Mouse (Mus musculus) c-Kit-negative CD71-positive TER-119-positive erythroid progenitor cells, embryonic 14.5 days (primary cell): ENCODE results near the gene Gm20605.

Experiments used
- DNase-seq: peaks from one replicate; pipeline ENCODE4 v3.0.0-alpha.2; 2013; ENCODE audit warnings: low read depth, low spot score

Gene Gm20605

DNA sequence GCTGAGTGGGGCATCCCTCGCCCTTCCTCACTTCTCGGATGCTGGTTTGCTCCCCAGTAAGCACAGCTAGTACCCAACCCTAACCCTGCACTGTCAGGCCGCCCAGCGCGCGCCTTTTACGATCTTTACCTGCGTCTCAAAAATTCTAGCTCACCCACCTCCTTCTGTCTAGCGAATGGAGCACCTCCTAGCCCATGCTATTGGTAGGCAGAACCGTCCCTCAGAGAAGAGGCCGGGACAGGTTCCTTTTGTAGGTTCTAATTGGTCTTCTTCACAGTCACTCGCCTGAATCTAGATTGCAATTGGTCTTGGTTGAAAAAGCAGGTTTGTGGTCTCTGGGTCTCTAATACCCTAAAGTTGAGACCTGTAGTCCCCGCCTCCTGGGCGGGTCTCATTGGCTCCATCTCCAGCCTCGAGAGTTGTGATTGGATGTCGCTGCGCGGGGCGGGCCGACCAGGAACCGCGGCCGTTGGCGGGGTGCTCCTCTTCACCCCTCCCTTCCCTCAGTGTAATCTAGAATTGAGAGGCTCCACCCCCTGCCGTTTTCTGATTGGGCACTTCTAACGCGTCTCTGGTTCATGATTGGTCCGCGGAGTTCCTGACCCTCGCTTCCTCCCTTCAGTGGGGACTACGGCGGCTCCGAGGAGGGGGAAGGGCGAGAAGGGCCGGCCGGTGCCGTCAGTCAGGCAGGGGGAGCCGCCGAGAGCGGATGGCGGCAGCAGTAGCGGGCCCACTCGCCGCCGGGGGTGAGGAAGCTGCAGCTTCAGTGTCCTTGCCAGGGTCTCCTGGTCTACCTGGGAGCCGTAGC is at the start of gene Gm20605, which contains the start of the genes Fbxo24 and Lrch4:
TSS of gene Gm20605 (plus strand) at position 678 of the 808 bp plus-strand sequence.
TSS of gene Fbxo24 (minus strand) at position 505 of the 808 bp plus-strand sequence.
TSS of gene Lrch4 (plus strand) at position 624 of the 808 bp plus-strand sequence.
- peak; percentile 99 for DNase-seq

DNA sequence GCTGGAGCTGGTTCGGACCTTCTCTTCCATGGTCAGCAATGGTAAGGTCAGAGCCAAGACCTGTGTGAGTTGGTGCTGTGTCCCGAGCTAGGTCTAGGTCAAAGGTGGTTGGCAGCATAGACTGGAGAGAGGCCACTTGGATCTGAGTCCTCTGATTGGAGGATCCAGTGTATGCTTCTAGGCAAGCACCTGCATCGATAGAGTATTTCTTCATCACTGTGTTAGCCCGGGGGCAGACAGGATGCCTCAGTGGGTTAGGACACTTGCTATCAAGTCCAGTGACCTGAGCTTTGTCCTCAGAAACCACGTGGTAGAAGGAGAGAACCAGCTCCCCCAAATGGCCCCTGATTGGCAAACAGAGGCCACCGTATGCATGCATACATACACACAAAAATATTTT is 48.7 kb upstream of the Gm20605 start:
- no peak for DNase-seq

DNA sequence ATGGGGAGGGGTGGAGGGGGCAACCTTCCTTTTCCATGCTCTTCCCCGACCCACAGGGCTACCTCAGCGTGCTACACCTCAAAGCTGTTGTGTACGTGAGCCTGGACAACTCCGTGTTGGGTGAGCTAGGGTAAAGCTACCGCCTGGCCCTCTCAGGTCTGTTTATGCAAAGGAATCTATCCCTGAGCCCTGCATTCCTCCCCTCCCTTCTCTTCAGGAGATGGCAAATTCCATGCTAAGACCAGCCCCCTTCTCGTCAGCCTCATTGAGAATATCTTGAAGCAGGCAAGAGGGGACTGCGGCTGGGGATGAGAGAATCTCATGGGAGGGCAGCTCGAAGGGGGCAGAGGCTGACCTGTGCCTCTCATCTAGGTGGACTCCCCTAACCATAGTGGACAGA is 46.3 kb upstream of the Gm20605 start:
- no peak for DNase-seq

DNA sequence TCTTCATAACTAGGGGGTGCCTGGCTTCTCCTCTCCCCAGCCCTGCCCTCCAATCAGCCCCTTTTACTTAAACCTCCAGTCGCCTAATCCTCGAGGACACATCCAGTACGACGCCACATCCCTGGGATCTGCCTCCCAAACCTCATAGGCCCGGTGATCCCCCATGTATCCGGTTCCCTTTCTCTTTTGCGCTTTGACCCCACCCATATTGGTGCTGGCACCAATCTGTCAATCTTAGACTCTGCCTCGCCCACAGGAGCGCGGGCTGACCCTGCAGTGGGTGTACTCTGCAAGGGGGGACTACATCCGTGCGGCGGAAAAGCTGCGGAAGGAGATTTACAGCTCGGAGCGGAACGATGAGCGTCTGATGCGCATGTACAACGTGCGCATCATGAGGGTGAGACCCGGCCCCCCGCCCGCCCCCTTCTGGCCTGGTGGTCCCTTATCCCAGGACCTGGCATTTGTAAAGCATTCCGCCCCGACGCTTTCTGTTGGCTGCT is 45.3 kb upstream of the Gm20605 start:
- DNase-seq, result no peak

DNA sequence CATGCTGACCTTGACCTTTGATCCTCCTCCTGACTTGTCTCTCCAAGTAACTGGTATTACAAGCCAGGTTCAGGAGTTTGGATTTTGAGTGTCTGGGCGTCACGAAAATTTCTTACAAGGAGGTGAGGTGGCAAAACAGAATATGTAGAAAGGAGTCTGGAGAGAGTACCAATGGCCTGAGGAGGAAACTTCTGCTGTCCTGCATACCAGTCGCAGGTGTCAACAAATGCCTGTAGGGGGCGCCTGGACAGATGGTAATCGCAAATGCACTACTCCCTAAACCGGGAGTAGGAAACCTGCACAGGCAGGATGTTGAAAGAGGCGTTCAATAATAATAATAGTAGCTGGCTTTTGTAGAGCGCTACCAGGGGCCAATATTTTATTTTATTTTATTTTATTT is 44.0 kb upstream of the Gm20605 start:
- DNase-seq, result no peak

DNA sequence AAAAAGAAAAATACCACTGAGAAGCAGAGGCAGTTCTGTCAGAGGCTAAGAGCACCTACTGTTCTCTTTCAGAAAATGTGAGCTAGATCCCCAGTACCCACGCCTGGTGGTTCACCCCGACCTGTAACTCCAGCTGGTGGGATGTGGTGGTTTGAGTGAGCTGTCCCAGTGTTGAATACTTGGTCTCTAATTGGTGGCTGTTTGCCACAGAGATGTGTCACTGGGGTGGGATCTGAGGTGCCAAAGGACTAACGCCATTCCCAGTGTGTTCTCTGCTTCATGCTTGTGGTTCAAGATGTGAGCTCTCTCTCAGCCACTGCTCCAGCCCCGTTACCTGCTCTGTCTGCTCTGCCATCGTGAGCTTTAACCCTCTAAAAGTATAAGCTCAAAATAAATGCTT is 38.5 kb upstream of the Gm20605 start:
- no peak for DNase-seq

DNA sequence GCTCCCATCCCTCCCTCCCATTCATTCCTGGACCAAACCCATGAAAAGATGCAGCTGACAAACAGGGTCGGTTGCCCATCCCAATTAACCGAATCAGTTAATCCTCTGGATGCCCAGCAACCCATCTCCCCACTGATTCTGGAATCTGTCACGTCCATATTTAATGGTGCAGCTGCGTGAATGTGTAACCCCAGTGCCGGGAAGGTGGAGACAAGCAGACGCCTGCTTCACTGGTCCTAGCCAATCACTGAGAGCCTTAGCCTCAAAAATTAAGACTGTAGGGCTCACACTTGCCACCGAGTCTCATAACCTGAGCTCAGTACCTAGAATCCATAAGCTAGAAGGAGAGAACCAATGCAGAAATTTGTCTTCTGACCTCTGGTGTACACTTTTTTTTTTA is 33.1 kb upstream of the Gm20605 start:
- no peak for DNase-seq

DNA sequence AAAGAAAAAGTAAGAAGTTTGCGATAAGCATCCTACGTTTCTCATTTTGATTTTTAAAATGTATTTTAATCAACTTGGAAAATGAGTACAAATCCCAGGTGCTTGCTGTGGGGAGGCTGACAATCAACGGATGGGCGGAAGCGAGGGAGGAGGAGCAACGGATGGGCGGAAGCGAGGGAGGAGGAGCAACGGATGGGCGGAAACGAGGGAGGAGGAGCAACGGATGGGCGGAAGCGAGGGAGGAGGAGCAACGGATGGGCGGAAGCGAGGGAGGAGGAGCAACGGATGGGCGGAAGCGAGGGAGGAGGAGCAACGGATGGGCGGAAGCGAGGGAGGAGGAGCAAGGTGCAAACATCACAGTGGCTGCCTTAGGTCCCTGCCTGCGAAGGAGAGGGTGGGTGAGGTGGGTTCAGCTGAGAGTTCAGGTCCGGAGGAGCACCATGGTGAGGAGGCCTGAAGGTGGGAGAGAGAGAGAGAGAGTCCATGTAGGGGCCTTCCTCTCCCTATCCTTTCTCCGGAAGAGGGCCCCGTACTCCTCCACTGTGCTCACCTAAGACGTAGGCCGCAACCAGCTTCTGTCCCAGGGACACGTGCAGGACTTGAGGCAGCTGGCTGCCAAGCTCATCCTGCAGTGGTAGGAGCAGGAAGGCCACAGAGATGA is 32.2 kb upstream of the Gm20605 start:
- DNase-seq, result no peak

DNA sequence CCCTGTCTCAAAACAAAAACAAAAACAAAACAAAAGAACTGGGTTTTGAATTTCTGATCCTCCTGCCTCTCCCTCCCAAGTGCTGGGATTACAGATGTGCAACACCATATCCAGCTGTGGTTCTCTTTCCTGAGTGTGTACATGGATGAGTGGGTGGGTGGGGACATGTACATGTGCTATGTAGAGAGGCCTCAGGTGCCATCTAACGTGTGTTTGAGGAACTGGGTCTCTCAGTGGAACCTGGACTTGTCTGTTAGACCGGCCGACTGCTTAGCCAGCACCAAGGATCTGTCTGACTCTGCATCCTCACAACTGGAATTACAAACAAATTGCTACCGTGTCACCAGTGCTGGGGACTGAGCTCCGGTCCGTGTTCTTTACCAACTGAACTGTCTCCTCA is 31.4 kb upstream of the Gm20605 start:
- no peak for DNase-seq

DNA sequence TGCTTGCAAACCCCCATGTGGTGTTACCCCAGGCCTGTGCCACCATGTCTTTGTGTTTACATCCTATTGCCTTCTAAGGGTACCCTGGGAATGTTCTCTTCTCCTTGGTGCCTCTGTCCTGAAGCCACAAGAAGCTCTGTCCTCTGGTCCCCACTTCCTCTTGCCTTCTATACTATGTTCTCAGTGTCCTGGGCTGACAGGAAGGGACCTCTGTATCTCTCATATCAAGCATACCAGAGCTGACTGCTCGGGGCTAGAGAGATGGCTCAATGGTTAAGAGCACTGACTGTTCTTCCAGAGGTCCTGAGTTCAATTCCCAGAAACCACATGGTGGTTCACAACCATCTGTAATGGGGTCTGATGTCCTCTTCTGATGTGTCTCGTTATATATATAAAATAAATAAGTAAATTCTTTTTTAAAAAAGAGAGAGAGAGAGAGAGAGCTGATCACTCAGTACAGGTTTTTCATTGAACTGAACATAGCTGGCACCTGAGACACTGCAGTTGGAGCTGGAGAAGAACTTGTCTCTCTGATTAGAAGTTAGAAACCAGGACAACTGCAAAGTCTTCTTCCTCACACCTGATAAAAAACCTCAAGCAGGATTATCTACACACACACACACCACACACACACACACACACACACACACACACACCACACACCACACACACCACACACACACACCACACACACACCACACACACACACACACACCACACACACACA is 30.7 kb upstream of the Gm20605 start:
- DNase-seq, result no peak

DNA sequence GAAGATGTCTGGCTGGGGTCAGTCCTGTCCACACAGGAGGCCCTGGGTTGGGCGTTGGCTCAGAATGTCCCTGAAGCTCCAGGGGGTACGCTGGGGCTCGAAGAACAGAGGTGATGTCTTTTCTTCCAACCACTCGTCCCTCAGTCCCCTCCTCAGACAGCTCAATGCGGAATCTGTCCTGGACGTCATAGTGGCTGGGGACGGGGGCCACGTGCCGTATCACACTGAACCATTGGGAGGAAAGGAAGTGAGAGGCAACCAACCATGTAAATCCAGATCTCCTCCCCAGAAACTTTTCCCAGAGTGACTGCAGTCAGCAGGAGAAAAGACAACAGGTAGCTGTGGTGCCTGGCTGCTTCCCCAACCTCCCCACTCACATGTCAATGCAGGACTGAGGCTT is 29.4 kb upstream of the Gm20605 start:
- DNase-seq, result no peak

DNA sequence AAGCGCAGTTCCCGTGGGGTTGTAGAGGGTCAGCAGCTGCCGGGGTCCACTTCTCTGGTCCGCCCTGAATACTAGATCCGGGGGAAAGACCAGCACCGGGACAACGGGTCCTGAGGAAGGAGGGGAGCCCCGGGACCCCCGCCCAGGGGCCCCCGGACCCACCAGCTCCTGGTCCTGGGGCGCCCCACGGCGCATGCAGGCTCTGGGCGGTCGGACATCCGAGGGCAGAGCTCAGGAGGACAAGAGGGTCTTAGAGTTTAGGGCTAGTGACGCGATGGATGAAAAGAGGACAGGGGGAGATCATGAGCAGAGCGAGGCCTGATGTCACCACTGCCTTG is 28.7 kb upstream of the Gm20605 start:
- DNase-seq, result no peak

DNA sequence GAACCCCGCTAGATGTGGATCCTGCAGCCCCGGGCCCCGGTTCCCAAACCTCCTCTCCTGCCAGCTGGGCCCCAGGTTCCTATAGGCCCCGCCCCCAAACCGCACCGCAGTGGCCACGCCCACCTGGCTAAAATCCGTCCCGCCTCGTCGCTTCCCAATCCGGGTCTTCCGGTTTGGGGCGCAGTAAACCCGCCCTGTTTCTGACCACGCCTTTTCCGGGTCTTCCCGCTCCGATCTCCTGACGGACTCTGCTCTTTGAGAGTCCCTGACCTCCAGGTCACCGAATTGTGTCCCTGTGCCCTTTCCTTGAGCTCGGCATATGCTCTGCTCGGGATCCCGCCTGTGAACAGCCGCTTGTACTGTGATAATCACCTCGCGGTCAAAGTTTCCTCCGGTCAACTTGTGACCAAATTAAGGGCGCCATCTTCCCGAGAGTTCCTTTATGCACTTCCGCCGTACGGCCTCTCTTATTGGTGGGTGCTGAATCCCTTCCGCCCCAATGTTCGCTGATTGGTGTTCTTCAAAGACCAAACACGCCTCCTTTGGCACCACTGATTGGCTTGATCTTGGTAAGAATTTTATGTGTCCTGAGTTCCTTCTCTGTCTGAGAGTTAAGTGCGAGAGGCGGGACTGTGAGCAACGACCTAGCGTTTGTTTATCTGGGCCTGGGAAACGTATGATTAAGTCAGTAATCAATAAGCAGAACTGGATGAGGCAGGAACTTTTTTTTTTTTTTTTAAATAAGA is 28.2 kb upstream of the Gm20605 start, which contains the start of gene Mospd3:
TSS of gene Mospd3 (minus strand) at position 440 of the 746 bp plus-strand sequence.
- DNase-seq, result peak; percentile 98

DNA sequence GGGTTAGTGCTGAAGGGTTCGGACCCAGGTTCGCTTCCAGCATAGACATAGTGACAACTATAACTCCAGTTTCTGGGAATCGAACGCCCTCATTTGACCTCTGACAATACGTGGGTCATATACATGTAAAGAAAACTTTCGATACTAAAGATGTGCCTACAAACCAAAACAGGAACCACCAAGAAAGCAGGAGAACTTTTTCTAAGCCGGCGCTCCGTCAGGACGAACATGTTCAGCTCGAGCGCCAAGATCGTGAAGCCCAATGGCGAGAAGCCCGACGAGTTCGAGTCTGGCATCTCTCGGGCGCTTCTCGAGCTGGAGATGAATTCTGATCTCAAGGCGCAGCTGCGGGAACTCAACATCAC is 27.6 kb upstream of the Gm20605 start:
- DNase-seq, result no peak

DNA sequence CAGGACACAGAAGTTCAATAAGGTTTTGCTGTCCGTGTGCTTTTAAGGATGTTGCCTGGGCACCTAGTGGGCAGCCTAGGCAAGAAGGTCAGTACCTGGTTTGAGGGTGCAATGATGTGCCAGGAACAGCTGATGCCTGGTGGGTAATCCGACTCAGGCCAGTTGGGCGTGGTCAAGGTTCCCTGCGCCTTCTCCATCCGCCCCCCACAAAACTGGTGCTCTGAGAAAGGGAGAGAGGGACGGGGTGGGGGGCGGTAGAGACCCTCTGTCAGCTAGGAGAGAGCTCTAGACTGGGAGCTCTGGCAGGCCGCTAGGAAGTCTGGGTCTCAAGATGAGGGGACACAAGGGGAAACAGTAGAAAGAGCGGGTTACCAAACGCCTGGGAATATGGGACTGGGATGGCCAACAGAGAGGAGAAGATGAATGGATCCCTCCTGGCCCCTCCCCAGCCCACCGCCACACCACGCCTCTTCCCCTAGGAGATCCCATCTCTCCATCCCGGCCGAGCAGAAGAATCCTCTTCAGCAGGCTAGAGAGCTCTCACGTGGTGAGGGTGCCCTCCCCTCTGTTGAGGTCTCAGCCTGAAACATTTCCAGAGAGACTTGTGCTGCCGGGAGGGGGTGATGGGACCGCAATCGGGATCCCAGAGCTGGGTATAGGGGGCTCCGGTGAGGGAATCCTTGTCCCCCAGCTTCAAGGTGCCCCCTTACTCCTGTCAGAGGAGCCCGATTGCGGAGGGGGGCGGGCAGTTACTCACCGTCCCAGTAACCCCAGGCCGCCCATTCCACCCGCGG is 20.9 kb upstream of the Gm20605 start:
- no peak for DNase-seq

DNA sequence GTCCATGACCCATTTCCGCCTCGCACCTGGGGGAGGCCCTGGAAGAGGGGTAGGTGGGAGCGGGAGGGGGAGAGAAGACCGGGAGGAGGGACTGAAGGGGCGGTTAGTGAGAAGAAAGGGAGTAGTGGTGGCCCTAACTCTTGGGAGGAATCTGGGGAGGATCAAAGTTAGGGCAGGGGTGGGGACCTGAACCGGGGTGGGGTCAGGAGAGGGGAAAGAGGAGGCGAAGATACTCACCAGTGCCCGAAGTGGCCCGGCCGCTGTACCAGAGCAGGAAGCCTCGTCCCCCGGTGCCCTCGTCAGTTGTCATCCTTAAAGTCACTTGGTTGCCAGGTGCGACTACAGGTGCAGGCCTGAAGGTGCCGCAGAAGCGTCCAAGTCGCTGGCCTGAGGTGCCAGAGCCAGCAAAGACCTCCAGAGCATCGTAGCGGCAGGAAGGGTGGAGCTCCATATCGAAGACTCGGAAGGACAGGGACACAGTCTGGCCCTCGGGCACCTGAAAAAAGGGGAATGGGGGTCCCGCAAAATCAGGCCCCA is 20.3 kb upstream of the Gm20605 start:
- no peak for DNase-seq

DNA sequence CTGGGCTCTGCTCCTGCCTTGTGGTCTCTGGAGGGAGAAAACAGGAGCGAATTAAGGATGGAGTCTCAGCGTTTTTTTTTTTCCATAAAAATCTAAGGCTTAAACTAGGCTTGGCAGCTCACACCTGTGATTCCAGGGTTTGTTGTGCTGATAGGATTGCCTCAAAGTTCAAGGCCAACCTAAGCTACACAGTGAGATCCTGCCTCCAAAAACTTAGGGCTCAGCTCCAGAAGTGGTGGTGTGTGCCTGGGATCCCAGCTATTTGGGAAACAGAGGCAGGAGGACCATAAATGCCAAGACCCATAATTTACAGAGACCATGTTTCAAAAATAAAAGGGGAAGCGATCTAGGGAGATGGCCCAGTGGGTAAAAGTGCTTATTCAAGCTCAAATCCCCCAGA is 19.7 kb upstream of the Gm20605 start:
- no peak for DNase-seq

DNA sequence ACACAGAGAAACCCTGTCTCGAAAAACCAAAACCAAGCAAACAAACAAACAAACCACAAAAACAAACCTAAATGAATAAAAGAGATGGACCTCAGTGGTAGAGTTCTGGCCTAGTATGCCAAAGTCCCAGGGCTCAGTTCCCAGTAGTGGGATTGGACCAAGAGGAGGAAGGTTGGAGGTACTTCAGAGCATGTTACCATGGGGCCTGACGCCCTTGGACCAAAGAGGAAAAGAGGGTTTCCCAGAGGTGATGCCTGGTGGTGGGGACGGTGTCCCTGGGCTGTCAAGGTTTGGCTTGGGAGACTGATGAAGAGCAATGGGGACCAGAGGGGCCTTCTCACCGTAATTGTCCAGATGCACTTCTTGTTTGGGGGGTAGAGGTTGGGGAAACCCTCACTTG is 18.9 kb upstream of the Gm20605 start:
- no peak for DNase-seq

DNA sequence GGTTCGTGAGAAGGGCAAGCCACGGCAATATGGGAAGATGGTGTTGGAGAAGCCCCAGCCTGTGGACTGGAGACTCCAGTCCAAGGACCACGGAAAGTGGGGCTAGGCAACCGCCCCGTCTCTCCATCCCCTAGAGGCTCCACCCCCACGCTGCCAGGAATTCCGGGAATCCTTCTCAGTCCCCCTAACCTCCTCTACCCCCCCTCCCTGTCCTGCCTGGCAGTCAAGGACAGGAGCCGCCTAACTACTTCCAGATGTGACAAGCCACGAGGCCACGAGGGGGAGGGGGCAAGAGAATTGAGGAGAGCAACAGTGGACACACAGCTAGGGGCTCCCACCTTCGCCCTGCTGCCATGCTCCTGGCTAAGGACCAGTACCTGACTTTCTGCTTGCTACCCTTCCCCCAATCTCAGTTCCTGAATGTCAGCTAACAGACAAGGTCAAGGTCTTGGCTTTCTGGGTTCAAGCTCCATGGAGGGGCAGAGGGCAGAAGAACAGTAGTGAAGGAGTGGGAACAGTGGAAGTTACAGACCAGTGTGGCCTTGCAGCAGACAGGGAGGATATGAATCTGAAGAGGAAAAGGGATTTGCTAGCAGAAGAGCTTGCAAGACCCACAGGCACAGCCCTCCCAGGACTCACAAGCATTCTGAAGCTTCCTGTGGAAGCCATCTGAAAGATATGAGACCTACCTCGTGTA is 18.3 kb upstream of the Gm20605 start:
- no peak for DNase-seq

DNA sequence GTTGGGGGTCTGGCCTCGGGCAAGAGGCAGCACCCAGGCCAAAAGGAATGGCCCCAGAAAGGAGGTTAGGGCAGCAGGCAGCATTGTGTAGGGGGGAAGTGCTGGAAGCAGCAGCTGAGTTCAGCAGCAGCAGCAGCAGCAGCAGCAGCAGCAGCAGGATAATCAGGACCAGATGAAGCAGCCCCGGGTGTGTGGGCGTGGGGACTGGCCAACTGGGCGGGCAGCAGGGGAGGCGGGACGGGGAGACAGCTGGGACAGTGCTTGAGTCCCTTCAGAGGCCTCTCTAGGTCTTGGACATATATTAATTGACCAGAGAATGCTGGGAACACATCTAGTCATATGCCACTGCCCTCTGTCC is 17.8 kb upstream of the Gm20605 start:
- no peak for DNase-seq
